Mouse (Mus musculus) MN1 (cell line): ENCODE measurements around the gene Sfpq.
A peak's percentile ranks its signal among the peaks of the same experiment; 100 is the strongest.
"Not testable (repeated sequence)": the region's sequence is repeated elsewhere in the genome, so short reads cannot be mapped to it uniquely, and the experiment has no call there.

Experiments
- DNase-seq: peaks from one replicate; pipeline ENCODE4 v3.0.0-alpha.2; 2016; ENCODE audit warnings: low spot score

Gene Sfpq

GRCm38 (mm10) chr4:127021151-127021945 is at the start of gene Sfpq:
Gene Sfpq (plus strand): TSS chr4:127021324.
- DNase-seq = peak; percentile 98

DNA sequence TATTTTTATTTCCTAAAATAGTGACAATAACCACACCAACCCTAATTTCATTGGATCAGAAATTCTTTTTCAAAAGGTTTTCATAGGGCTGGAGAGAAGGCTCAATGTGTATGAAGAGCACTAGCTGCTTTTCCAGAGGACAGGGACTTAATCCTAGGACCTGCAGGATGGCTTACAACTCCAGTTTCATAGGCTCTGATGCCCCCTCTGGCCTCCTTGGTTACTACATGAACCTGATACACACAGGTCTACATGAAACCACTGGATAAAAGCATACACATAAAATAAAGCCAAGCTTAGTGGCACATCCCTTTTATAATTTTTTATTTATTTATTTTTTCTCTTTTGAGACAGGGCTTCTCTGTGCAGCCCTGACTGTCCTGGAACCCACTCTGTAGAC is 43.7 kb upstream of the Sfpq start:
- peak; percentile 21 for DNase-seq

DNA sequence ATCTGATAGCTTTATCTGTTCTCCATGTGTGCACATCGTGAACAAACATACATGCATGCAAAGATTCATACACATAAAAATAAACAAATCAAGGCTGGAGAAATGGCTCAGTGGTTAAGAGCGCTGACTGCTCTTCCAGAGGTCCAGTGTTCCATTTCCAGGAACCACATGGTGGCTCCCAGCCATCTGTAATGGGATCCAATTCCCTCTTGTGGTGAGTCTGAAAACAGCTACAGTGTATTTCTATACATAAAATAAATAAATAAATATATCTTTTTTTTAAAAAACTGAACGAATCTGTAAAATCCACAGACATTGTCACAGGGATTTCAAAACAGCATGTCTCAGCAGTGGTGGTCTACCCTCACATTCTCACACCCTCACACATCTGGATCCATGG is 42.4 kb upstream of the Sfpq start:
- no peak for DNase-seq

GRCm38 (mm10) chr4:126983321-126983720 is 37.8 kb upstream of the Sfpq start:
- DNase-seq = no peak

DNA sequence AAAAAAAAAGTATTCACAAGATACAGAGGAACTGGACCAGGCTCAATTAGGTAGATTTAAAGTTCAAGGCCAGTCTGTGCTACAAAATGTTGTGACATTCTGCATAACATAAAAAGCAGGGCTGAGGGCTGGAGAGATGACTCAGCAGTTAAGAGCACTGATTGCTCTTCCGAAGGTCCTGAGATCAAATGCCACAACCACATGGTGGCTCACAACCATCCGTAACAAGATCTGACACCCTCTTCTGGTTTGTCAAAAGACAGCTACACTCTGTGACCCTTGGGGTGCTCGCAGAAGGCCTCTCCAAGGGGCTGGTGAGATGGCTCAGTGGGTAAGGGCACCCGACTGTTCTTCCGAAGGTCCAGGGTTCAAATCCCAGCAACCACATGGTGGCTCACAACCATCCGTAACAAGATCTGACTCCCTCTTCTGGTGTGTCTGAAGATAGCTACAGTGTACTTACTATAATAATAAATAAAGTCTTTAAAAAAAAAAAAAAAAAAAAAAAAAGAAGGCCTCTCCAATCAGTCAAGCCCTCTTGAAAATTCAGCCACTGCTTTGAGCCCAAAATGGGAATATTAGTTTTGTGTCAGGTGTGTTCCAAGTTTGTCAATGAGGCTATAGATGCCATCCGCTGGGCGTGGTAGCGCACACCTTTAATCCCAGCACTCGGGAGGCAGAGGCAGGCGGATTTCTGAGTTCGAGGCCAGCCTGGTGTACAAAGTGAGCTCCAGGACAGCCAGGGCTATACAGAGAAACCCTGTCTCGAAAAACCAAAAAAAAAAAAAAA is 37.2 kb upstream of the Sfpq start:
- DNase-seq = not testable (repeated sequence)

- no peak for DNase-seq
Observed at GRCm38 (mm10) chr4:126986768-126987167, 34.4 kb upstream of the Sfpq start.

- DNase-seq = no peak
Observed at GRCm38 (mm10) chr4:126988503-126988902, 32.6 kb upstream of the Sfpq start.

DNA sequence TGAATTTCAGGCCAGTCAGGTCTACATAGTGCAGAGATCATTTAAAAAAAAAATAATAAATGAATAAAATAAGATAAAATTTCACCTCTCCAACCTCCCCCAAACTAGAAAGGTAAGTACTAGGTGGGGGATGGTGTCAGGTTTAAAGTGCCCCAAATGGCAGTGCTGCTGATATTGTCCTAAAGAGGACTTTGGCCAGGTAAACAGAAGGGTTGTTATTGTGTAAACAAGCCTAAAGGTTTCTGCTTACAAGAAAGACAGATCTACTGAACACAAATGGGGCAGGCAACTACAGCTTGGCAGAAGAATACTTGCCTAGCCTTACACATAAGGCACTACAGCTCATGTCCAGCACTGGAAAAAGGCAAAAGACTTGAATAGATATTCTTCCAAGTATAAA is 30.6 kb upstream of the Sfpq start:
- DNase-seq = no peak

DNA sequence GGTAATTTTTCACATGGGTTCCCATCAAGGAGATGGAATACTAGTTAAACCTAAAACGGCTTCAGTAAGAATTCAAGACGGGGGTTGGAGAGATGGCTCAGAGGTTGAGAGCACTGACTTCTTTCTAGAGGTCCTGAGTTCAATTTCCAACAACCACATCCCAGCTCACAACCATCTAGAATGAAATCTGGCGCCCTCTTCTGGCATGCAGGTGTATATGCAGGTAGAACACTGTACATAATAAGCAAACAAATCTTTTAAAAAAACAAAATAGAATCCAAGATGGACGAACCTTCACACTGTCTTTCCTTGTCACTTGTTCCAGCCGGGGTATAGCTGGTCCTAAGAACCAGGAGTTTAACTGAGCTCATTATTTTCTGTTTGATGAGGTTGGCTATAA is 28.8 kb upstream of the Sfpq start:
- no peak for DNase-seq

GRCm38 (mm10) chr4:126999372-126999771 is 21.8 kb upstream of the Sfpq start:
- not testable (repeated sequence) for DNase-seq

DNA sequence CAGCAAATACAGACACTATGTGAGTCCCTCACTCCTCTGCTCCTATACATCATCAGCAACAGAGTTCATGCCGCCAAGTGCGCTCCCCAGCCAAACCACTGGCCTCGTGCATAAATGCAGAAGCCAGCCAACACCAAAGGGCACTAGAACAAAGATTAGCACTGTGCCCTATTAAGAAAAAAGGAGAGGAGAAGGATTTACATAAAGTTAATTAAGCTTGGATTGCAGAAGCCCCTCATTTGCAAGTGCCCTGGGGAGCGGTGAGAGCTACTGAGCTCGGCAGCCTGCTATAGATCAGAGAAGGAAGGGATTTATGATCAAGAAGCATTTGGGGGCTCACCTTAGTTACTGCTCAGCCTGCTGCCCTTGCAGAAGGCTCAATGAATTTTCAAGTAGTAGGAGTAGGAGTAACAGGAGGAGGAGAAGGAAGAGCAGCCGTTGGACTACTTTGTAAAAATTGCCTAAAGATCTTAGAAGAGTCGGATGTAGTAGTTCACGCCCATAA is 20.5 kb upstream of the Sfpq start:
- DNase-seq = no peak

DNA sequence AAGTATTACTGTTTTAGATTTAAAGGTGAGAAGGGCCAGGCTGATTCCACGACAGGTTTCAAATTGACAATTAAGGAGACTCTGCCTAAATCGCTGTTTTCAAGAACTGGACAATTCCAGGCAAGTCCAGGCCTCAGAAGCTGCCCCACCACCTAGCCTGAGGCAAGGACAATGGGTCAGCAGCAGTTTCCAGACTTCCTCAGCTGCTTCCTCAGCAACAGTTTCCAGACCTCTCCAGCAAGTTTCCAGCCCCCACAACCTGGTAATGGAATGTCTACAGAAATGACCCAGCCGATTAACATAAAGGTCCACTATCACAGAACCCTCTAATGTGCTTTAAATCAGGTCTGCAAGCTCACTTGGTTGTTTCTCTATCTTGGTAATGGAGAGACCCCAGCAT is 16.7 kb upstream of the Sfpq start:
- DNase-seq = no peak

GRCm38 (mm10) chr4:127005113-127005936 is 15.8 kb upstream of the Sfpq start:
- DNase-seq = no peak

GRCm38 (mm10) chr4:127015294-127015993 is 5.7 kb upstream of the Sfpq start:
- peak; percentile 71 for DNase-seq

DNA sequence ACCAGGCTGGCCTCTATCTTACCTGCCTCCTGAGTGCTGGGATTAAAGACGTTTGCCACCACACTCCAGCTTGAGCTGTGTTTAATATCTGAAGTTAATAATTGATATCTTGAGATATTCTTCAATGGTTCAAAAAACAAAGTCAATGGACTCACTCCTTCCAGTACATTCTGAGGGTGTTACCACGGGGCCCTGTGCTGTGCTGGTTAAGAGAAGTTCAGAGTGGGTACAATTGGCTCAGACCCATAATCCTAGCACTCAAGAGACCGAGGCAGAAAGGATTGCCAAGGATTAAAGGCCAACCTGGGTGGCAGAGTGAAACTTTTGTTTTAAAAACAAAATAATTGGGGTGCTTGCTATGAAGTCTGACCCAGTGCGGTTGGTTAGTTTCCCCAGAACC is 4.8 kb upstream of the Sfpq start:
- DNase-seq = no peak

- no peak for DNase-seq
Observed at GRCm38 (mm10) chr4:127020411-127021150, 543 bp upstream of the Sfpq start.

DNA sequence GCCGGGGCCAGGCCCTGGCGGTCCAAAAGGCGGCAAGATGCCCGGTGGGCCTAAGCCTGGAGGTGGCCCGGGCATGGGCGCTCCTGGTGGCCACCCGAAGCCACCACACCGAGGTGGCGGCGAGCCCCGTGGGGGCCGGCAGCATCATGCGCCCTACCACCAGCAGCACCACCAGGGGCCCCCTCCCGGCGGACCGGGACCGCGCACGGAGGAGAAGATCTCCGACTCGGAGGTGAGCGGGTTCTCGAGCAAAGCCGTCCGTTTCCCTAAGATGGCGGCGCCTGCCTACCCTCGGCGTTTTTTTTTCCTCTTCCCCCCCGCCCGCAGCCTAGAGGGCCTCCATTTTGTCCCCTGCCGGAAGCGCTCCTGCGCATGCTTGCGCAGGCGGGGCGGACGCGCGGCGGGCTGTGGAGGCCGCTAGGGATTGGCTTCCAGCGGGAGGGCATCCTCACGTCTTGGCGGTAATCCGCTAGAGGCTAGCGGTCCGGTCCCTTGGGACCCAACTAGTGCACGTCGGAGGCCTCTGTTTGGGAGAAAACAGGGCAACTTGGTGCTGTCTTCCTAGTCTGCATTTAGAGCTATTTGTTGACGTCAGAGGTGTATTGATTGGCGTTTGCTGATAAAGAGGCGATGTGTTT is 984 bp downstream of the Sfpq start:
- peak; percentile 92 for DNase-seq

DNA sequence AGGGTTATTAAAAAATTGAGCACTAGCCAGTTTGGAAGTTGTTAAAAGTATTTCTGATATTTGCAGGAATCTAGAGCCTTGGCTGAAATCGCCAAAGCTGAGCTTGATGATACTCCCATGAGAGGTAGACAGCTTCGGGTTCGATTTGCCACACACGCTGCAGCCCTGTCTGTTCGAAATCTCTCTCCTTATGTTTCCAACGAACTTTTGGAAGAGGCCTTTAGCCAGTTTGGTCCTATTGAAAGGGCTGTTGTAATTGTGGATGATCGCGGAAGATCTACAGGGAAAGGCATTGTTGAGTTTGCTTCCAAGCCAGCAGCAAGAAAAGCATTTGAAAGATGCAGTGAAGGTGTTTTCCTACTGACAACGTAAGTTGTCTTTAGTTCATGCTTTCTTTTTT is 2.1 kb downstream of the Sfpq start:
- peak; percentile 20 for DNase-seq

GRCm38 (mm10) chr4:127024240-127024639 is 3.1 kb downstream of the Sfpq start:
- DNase-seq = no peak

GRCm38 (mm10) chr4:127026826-127027225 is 5.7 kb downstream of the Sfpq start:
- DNase-seq = no peak
